Mouse (Mus musculus): ENCODE measurements around the gene Efcab11.

DNA sequence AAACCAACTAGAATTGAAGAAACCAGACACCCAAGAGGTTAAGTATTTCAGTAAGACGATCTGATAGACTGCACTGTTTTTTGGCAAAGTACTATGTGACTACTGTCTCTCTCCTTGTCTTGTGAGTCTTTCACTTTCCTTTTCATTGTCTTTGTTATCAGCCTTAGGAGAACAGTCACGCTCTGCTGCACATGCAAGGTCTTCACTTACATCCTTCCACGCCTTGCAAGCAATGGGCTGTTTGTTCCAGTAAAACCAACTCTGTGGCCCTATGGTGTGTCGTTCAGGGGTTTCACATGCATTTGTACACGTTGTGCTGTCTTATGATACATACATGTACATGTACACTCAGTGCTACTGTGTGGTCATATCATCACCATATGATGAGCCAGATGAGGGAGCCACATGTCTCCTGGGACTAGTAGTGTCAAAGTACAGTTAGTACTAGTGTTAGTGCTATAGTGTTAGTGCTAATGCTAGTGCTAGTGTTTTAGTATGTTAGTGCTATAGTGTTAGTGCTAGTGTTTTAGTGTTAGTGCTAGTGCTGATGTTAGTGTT, 110.5 kb downstream of the Efcab11 start:
- TF ChIP-seq POLR2A (IDR thresholded peaks at IDR 0.05; ENCODE audit: borderline replicate concordance, insufficient read depth, low read length) = no peak
- TF ChIP-seq CTCF (IDR thresholded peaks at IDR 0.05; ENCODE audit: borderline replicate concordance, insufficient read depth, low read depth, low read length) = no peak
